13 mouse cellular contexts compared by ENCODE assay signal in the genomic region with DNA sequence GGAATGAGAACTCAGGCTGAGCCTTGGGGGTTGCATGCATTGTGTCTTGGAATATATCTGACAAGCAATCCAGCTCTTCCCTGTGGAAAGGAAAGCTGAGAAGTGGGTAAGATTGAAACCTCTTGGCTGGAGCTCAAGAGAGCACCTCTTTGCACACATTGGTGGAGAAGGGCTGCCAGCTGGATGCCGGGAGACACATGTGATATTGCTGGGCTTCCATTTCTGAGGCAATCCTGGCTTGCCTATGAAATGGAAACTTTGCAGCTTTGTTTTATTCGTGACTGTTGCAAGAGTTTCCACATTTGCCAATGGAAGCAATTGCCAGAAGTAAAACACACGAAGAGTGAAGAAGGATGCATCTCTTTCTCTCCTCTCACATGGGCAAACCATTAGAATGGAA.
A peak's percentile ranks its signal among the peaks of the same experiment; 100 is the strongest.
DNase-seq lines count a peak whose midpoint lies in the region; ATAC-seq and TF ChIP-seq lines count a peak whose summit lies in the region.
"Had no signal": no experiment of that assay in that cellular context is flagged by ENCODE, and none has a peak within 500 bp of the region (broad histone marks: within the 10 kb centered on the region; RNA-seq: fewer than 3 reads in every experiment).

No protein-coding gene starts in this region.

- no peak overlapping the region for H3K4me2 ChIP-seq in lung, postnatal 0 days (replicated peaks; ENCODE audit: low read depth, low read length)
- H3K4me2 ChIP-seq: lung, embryonic 15.5 days had no signal

- H3K9ac ChIP-seq in lung, postnatal 0 days (replicated peaks; ENCODE audit: low read depth), result no peak overlapping the region
- H3K9ac ChIP-seq: lung, embryonic 15.5 days had no signal

- no peaks in the 10 kb centered on the region for H3K9me3 ChIP-seq in lung, postnatal 0 days (ENCODE audit: low read length)
- H3K9me3 ChIP-seq: lung, embryonic 15.5 days had no signal

- H3K27ac ChIP-seq in lung, postnatal 0 days (ENCODE audit: low read length), result no peak overlapping the region
- H3K27ac ChIP-seq in gastrocnemius, adult 2 months, result peak overlapping the region; percentile 16; the same call in 1 of the 2 replicates
- H3K27ac ChIP-seq: layer of hippocampus, adult 2 months; lung, embryonic 15.5 days had no signal

- no peak for ATAC-seq in lung, postnatal 0 days
- no peak for ATAC-seq in monocyte, adult 5-6 weeks (replicated peaks; ENCODE audit: insufficient number of reproducible peaks, low FRiP score, low TSS enrichment, poor library complexity, severe bottlenecking)

- no peaks in the 10 kb centered on the region for H3K36me3 ChIP-seq in lung, postnatal 0 days (ENCODE audit: insufficient read depth, low read length)
- H3K36me3 ChIP-seq: lung, embryonic 15.5 days had no signal

- intact Hi-C loops in gastrocnemius, adult 2 months (cut with DNase I), result no loop called here

- no peaks in the 10 kb centered on the region for H3K27me3 ChIP-seq in lung, postnatal 0 days (replicated peaks; ENCODE audit: insufficient read depth, low read length)
- H3K27me3 ChIP-seq: CH12.LX; lung, embryonic 15.5 days had no signal

- no peak for TF ChIP-seq EP300 in lung, postnatal 0 days (IDR thresholded peaks at IDR 0.05)

- no peaks in the 10 kb centered on the region for H3K4me1 ChIP-seq in lung, postnatal 0 days (ENCODE audit: insufficient read depth, low read depth, low read length)
- H3K4me1 ChIP-seq in lung, adult 2 months (ENCODE audit: control insufficient read depth, insufficient read depth, low read length), result no peaks in the 10 kb centered on the region
- H3K4me1 ChIP-seq: lung, embryonic 15.5 days had no signal

- no peak for TF ChIP-seq POLR2A in lung, adult 2 months (IDR thresholded peaks at IDR 0.05; ENCODE audit: borderline replicate concordance, extremely low read depth, low read depth, low read length)

- H3K4me3 ChIP-seq in lung, postnatal 0 days (ENCODE audit: low read depth, low read length), result no peak overlapping the region
- H3K4me3 ChIP-seq in lung, adult 2 months (replicated peaks; ENCODE audit: extremely low read depth, low read depth, low read length), result no peak overlapping the region
- no peak overlapping the region for H3K4me3 ChIP-seq in gastrocnemius, adult 2 months
- H3K4me3 ChIP-seq: layer of hippocampus, adult 2 months; lung, embryonic 15.5 days had no signal

- DNase-seq in frontal cortex, postnatal 36 days (ENCODE audit: low spot score in 2 of 2), result peak; percentile 7 to 28
- no peak for DNase-seq in frontal cortex, postnatal 10 days (ENCODE audit: low spot score in 2 of 2)
- peak; percentile 31 for DNase-seq in lung, postnatal 0 days (ENCODE audit: low spot score)
- no peak for DNase-seq in lung, adult 2 months
- peak; percentile 43 for DNase-seq in adrenal gland, postnatal 10 days
- peak; percentile 67 for DNase-seq in gastrocnemius, adult 2 months
- no peak for DNase-seq in embryo, embryonic 9.5 days (ENCODE audit: extremely low spot score)
- DNase-seq: kidney, adult 8-10 months; midbrain, embryonic 14.5 days had no signal

- TF ChIP-seq CTCF in lung, postnatal 0 days (IDR thresholded peaks at IDR 0.05), result no peak
- TF ChIP-seq CTCF in lung, adult 2 months (IDR thresholded peaks at IDR 0.05; ENCODE audit: insufficient read depth, low read length), result no peak
- TF ChIP-seq CTCF in gastrocnemius, adult 2 months (IDR thresholded peaks at IDR 0.05), result no peak

- WGBS in lung, postnatal 0 days, result 63% methylated on average over 3 of the region's 3 CpGs
- 58% methylated on average over 3 of the region's 3 CpGs for WGBS in lung, adult 2 months

Comparison
In these comparisons a context has a peak if more than half of its experiments do, and no peak if none do; other contexts are left out.
1. DNase-seq: peak in frontal cortex, postnatal 36 days (2 of 2), lung, postnatal 0 days (single experiment), adrenal gland, postnatal 10 days (single experiment) and gastrocnemius, adult 2 months (single experiment); none in frontal cortex, postnatal 10 days (0 of 2), lung, adult 2 months (single experiment) and embryo, embryonic 9.5 days (single experiment).